Mouse (Mus musculus) lung, postnatal 25 days (tissue): Measurements from ENCODE around the gene Slc22a4.
"Not testable (repeated sequence)": the region's sequence is repeated elsewhere in the genome, so short reads cannot be mapped to it uniquely, and the experiment has no call there.

ENCODE experiments used
- DNase-seq: peaks from one replicate; pipeline ENCODE4 v3.0.0; 2022; ENCODE audit warnings: low spot score

The Slc22a4 gene

GRCm38 (mm10) chr11:54057428-54057827 is 29.5 kb upstream of the Slc22a4 start:
- DNase-seq = no peak

- no peak for DNase-seq
Measured at GRCm38 (mm10) chr11:54056132-54056531, 28.2 kb upstream of the Slc22a4 start.

GRCm38 (mm10) chr11:54054257-54054656 is 26.4 kb upstream of the Slc22a4 start:
- DNase-seq = peak; percentile 67

GRCm38 (mm10) chr11:54053090-54053489 is 25.2 kb upstream of the Slc22a4 start:
- no peak for DNase-seq

GRCm38 (mm10) chr11:54052128-54052527 is 24.2 kb upstream of the Slc22a4 start:
- no peak for DNase-seq

DNA sequence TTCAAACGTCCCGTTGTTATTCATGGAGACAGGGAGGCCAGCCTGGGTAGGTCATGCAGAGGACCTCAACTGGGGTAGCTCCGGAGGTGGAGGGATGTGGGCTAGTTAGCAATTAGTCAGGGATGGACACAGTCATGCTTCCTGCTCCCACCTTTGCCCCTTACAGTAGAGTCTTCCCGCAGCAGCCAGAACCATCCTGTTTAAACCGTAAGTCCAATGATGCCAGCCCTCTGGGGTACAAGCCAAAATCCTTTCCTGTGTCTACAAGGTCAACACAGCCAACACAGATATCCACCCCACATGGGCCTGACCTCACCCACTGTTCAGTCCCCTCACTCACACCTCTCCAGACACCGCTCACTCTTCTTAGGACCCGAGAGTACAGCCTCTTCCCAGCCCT is 23.3 kb upstream of the Slc22a4 start:
- DNase-seq = no peak

DNA sequence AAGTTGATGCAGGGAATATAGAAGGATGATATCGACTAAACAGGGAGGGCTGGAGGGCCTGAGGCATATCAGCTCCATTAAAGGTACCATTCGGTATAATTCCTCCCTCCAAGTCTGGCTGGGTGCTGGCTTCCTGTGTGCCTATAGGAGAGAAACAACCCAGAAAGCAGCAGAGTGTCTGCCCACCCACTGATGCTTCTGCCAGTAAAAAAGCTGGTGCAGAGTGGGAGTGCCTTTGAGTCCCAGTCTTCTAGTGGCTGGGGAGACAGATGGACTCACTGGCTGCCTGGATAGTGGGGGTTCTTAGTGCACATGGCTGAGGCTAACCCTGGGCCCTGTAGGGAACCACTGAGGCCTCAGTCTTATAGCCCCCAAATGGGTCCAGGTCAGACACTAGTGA is 22.3 kb upstream of the Slc22a4 start:
- no peak for DNase-seq

DNA sequence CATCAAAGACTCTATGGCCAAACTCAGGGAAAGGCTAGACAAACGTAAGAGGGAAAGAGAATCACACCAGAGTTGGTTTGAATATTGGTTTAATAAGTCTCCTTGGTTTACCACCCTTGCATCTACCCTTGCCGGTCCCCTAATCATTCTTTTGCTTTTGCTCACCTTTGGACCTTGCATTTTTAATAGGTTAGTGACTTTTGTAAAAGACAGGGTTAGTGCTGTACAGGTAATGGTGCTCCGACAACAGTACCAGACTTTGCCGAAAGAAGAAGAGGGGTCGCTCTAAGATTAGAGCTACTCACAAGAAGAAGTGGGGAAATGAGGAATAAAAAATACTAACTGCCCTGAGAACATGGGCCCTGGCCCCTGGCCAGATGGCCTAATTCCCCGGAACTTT is 12.8 kb upstream of the Slc22a4 start:
- no peak for DNase-seq

- not testable (repeated sequence) for DNase-seq
Measured at GRCm38 (mm10) chr11:54032872-54033271, 5.0 kb upstream of the Slc22a4 start.

GRCm38 (mm10) chr11:54028997-54029396 is 1.1 kb upstream of the Slc22a4 start:
- DNase-seq = no peak

DNA sequence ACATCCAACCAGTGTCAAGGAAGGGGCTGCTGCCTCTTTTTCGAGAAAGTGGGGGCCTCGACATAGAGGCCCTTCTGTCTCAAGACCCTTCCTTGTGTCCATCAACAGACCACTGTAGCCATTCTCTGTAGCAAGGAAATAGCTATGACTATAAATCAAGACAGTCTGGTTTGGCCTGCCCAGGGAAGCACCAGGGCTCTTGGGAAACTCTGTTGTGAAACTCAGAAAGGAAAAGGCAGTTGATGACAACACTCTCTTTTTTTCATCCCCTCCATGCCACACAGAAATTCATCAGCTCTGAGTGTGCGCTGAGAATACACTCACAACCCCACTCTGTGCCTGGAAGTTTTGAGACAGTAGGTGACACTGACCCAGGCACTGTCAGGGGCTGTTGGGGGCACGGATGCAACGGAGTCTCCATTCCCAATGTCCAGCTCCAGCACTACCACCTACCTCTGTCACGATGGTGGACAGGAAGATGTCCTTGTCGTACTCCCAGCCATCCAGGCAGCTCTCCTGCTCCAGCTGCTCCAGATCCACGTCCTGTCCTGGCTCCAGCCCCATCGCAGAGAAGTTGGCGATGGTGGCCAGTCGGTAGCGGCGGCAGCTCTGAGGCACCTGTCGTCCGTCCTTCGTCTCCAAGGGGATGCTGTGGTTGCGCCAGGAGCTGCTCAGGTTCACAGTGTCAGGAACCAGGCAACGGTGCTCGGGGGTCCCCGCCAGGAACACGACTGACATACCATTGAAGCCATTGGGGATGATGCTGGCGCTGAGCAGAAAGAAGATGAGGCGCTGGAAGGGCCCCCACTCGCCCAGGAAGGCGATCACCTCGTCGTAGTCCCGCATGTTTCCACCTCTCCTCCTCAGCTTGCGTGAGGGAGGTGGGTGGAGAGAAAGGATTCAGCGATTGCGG is 503 bp downstream of the Slc22a4 start:
- no peak for DNase-seq

GRCm38 (mm10) chr11:54026491-54027041 is 1.3 kb downstream of the Slc22a4 start:
- no peak for DNase-seq

DNA sequence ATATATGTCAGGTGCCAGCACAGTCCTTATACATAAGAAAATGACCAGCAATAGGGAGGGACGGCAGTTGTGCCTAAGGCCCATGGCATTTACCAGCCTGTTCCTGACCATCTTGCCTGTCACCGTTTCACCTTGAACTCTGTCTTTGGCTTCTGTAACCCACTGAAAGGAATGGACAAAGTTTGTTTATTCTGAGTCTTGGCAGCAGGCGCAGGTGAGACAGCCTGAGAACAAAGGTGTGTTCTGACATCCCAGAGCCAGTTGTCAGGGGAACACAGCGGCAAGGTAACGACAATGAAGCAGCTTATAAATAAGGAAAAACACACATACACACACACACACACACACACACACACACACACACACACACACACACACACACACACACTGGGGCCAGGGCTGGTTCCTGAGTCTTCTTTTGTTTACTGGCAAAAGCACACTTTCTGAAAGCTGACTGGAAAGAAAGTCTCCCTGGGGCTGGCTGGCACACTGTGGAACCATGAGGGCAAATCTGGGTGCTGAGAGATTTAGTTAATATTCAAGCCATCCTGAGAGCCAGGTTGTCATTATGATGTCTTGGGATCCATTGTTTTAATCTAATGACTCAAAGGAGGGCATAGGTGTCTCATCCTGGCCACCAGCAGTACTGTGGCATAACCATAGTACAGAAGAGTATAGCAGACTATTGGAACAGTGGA is 6.3 kb downstream of the Slc22a4 start:
- no peak for DNase-seq

DNA sequence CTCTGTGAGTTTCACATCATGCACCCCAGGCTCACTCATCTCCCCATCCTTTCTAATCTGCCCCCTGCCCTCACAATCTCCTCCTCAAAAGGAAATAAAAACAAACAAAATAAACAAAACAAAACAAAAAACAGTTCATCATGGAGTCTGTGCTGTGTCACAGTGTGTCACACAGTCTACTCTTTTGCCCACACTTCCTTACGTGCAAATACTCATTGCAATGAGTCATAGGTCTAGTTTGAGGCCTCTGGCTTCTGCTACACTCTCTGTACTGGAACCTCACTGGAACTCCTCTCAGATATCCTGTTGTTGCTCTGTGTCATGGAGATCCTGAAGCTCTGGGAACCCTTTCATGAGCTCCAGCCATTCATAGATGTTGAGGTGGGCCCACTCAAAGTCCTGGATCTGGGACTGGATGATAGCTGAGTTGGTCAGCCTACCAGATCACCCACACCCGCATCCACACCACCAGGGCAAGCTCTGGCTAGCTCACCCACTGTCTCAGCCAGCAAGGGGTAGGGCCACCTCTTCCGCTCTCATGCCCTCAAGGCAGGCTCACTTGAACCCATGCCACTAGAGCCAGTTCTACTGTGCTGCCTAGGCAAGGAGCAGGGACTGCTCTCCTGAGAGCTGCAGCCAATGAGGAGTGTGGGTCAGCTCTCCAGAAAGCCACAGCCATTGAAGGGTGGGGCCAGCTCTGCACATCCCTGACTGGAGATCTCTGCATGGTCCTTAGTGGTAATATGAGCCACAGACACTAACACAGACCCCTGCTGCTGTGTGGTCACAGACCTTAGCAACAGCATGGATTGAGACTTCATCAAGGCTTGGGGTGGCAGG is 8.8 kb downstream of the Slc22a4 start:
- no peak for DNase-seq

DNA sequence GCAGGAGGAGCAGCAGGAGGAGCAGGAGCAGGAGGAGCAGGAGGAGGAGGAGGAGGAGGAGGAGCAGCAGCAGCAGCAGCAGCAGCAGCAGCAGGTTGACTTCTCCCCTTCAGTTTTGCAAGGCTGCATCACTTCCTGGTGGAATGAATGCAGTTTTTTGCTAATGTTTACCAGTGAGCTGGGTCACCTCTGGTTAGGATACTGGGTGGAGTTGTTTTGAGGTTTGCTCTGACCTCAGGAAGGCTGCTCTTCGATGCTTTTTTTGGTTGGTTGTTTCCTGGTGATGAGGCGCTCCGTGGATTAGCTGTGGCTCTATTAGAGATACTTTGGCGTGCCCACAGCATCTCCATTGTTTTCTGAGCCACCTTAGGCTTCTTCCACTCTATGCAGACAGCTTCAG is 10.3 kb downstream of the Slc22a4 start:
- DNase-seq = no peak

DNA sequence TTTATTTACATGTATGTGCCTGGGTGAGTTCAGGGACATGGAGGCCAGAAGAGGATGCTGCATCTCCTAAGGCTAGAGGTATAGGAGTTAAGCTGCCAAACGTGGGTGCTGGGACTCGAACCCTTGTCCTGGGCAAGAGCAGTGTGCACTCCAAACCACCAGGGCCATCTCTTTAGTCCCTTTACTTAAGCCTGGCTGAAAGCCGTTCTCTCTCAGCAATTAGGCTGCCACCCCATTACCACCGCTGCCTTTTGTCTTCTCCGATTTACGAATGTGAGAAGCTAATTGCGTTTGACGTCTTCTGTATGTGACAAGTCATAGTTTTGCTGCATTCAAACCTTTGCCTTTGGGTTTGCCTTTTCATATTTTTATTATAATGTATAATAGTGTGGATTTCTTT is 11.8 kb downstream of the Slc22a4 start:
- no peak for DNase-seq

- no peak for DNase-seq
Measured at GRCm38 (mm10) chr11:54012961-54013360, 14.9 kb downstream of the Slc22a4 start.

GRCm38 (mm10) chr11:54011255-54011654 is 16.6 kb downstream of the Slc22a4 start:
- DNase-seq = no peak

DNA sequence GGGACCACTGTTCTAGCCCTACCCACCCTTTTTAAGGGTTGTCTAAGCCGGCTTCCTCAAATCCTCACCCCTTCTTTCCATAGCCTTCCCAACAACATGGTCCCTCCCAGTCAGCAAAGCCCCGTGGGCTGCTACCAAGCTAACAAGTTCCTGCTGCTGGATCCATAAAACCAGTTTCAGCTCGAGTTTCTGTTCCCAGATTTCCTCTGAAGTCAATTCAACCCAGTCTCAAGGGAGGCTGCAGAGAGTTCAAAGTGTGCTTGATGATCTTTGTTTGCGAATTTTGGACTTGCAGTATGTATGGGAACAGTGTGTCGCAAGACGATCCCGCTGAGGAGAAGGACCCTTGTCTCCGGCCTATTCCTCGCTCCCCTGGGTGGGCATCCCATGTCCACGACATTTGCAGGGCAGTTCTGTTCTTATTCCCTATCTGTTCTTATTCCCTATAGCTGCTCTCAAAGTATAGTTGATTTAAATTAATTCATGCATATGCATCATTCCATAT is 19.4 kb downstream of the Slc22a4 start:
- no peak for DNase-seq

DNA sequence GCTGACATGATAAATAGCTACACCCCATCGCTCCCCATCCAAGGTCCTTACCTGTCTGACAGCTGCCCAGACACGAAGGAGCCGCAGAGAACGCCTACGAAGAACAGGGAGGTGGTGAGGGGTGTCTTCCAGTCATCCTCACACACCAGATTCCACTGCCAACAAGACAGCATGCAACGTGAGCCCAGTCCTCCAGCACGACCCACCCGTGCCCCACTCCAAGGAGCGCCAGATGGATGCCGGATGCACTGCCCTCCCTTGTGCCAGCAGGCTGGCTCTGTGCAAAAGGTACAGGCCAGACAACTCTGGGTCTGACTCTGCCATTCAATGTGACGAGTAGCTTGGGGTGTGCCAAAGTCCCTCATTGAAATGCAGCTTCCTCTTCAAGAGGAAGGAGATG is 20.2 kb downstream of the Slc22a4 start:
- DNase-seq = no peak

- no peak for DNase-seq
Measured at GRCm38 (mm10) chr11:54006901-54007300, 21.0 kb downstream of the Slc22a4 start.

GRCm38 (mm10) chr11:54006362-54006761 is 21.5 kb downstream of the Slc22a4 start:
- not testable (repeated sequence) for DNase-seq
